Mouse (Mus musculus): ENCODE data around the gene Ube2o. TPM values are rescaled to one million over a fixed set of nuclear protein-coding genes. Genes with fewer than 3 reads are reported as not detected.
"Not testable (repeated sequence)": the region's sequence is repeated elsewhere in the genome, so short reads cannot be mapped to it uniquely, and the experiment has no call there.

The Ube2o gene
- polyA plus RNA-seq, 1 experiment from 2014 or later: 15.2 TPM

GRCm38 (mm10) chr11:116616438-116617118, 35.3 kb upstream of the Ube2o start:
- no peaks in the 10 kb centered on the region for H3K9me3 ChIP-seq (ENCODE audit: low read length)
- TF ChIP-seq CTCF (IDR thresholded peaks at IDR 0.05; ENCODE audit: low read depth) (no peak), EP300 (IDR thresholded peaks at IDR 0.05; ENCODE audit: low read depth) (0 out of 2 replicates have a peak, but pooled peaks have one; percentile 6)
- peaks cover 92% of the 10 kb centered on the region for H3K4me1 ChIP-seq (ENCODE audit: insufficient read depth)
- H3K27me3 ChIP-seq (ENCODE audit: insufficient read depth, low read length): no peaks in the 10 kb centered on the region
- peak overlapping the region; percentile 83 for H3K4me2 ChIP-seq (ENCODE audit: low read depth, low read length)
- H3K9ac ChIP-seq (replicated peaks): peak overlapping the region; percentile 56
- H3K36me3 ChIP-seq (replicated peaks; ENCODE audit: insufficient read depth, low read length): no peaks in the 10 kb centered on the region; the same call in none of the 2 replicates
- ATAC-seq (no peak; the same call in 1 of the 2 replicates), DNase-seq (peak; percentile 55)
- H3K27ac ChIP-seq (ENCODE audit: low read depth): peak overlapping the region; percentile 96
- H3K4me3 ChIP-seq (ENCODE audit: low read depth, low read length): peak overlapping the region; percentile 38
- 38% methylated on average over 10 of the region's 10 CpGs for WGBS (ENCODE audit: insufficient replicate concordance)

DNA sequence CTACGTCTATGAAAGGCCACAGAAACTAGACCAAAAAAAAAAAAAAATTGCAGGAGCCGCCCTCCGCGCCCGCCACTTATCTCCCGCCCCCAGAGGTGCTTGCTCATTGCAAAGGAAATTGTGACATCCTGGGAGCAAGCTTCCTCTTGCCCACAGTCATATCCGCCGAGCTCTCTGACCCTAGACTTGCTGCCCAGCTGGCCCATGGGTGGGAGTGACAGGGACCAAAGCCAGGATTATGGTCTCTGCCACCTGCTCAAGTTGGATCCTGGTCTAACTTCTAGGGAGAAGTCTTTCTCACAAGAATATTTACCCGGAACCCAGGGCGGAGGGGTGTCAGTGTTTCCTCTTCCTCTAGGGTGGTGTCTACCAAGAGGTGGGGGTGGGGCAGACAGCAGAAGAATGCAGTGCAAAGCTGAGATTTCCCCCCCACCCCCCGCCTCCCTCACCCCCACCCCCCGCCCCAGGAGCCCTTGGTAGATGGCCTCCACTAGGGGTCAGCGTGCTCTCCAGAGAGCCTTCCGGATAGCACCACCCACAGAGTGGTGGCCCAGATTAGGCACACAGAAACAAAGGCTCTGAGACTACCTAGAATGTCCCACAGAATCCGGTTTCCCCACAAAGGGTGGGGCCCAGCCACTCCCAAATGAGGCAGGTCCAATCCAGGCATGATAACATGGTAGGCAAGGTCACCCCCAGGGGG, 34.6 kb upstream of the Ube2o start:
- Histone ChIP-seq H3K9me3 (ENCODE audit: low read length) (no peaks in the 10 kb centered on the region), H3K4me2 (ENCODE audit: low read depth, low read length) (peak overlapping the region; percentile 83), H3K36me3 (replicated peaks; ENCODE audit: insufficient read depth, low read length) (no peaks in the 10 kb centered on the region; the same call in none of the 2 replicates), H3K4me3 (ENCODE audit: low read depth, low read length) (peak overlapping the region; percentile 38), H3K27ac (ENCODE audit: low read depth) (peak overlapping the region; percentile 96), H3K4me1 (ENCODE audit: insufficient read depth) (peaks cover 85% of the 10 kb centered on the region), H3K9ac (replicated peaks) (peak overlapping the region; percentile 56), H3K27me3 (ENCODE audit: insufficient read depth, low read length) (no peaks in the 10 kb centered on the region)
- peak; percentile 82 for ATAC-seq
- DNase-seq: peak; percentile 83
- peak; percentile 89 for TF ChIP-seq EP300 (IDR thresholded peaks at IDR 0.05; ENCODE audit: low read depth)
- TF ChIP-seq CTCF (IDR thresholded peaks at IDR 0.05; ENCODE audit: low read depth): peak; percentile 55
- 3% methylated on average over 13 of the region's 15 CpGs for WGBS (ENCODE audit: insufficient replicate concordance)

DNA sequence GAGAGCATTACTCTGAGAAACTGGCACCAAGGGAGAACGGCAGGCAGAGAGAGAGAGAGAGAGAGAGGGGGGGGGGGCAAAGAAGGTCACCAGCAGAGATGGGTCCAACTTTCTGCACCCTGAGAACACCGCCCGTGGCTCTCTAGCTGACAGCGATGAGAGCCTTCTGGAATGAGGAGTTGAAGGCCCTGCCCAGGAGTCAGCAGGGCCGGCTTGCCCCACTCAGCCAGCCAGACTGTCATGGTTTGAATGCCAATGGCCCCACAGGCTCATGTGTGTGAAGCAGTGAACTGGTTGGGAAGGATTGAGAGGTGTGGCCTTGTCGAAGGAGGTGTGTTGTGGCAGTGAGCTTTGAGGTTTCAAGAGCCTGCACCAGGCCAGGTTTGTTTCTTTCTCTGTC, 32.0 kb upstream of the Ube2o start:
- WGBS (ENCODE audit: insufficient replicate concordance): 93% methylated on average over 6 of the region's 6 CpGs
- DNase-seq (no peak), ATAC-seq (no peak)
- H3K9me3 ChIP-seq (ENCODE audit: low read length): no peaks in the 10 kb centered on the region
- H3K27ac ChIP-seq (ENCODE audit: low read depth): no peak overlapping the region
- H3K4me3 ChIP-seq (ENCODE audit: low read depth, low read length): no peak overlapping the region
- H3K4me1 ChIP-seq (ENCODE audit: insufficient read depth): peaks cover 66% of the 10 kb centered on the region
- peaks cover 12% of the 10 kb centered on the region for H3K36me3 ChIP-seq (replicated peaks; ENCODE audit: insufficient read depth, low read length)
- no peak overlapping the region for H3K9ac ChIP-seq (replicated peaks)
- no peak for TF ChIP-seq CTCF (IDR thresholded peaks at IDR 0.05; ENCODE audit: low read depth)
- no peak for TF ChIP-seq EP300 (IDR thresholded peaks at IDR 0.05; ENCODE audit: low read depth)
- no peaks in the 10 kb centered on the region for H3K27me3 ChIP-seq (ENCODE audit: insufficient read depth, low read length)
- no peak overlapping the region for H3K4me2 ChIP-seq (ENCODE audit: low read depth, low read length)

DNA sequence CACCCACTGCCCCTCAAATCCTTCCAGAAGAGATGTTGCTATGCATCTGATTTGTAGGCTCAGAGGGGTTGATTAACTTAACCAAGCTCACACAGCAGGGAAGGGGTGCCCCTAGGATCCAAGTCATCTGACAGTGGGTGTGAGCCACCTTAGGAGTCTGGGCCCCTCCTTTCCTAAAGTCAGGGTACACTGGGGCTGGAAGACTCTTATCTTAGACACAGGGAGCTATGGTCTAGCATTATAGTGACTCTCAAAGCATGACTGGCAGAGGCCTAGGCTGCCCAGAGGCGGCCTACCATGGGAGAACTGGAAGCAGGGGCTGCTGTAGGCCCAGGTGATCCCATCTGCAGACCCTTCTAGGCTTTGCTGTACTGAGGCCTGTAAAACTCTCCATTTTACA, 31.3 kb upstream of the Ube2o start:
- H3K27ac ChIP-seq (ENCODE audit: low read depth): no peak overlapping the region
- ATAC-seq: no peak
- 59% methylated on average over 1 of the region's 1 CpGs for WGBS (ENCODE audit: insufficient replicate concordance)

GRCm38 (mm10) chr11:116611883-116612282, 30.6 kb upstream of the Ube2o start:
- Histone ChIP-seq H3K4me3 (ENCODE audit: low read depth, low read length) (no peak overlapping the region), H3K9ac (replicated peaks) (no peak overlapping the region), H3K27me3 (ENCODE audit: insufficient read depth, low read length) (no peaks in the 10 kb centered on the region), H3K36me3 (replicated peaks; ENCODE audit: insufficient read depth, low read length) (peaks cover 24% of the 10 kb centered on the region), H3K4me1 (ENCODE audit: insufficient read depth) (peaks cover 53% of the 10 kb centered on the region), H3K27ac (ENCODE audit: low read depth) (peak overlapping the region; percentile 7; the same call in 1 of the 2 replicates), H3K4me2 (ENCODE audit: low read depth, low read length) (no peak overlapping the region), H3K9me3 (ENCODE audit: low read length) (no peaks in the 10 kb centered on the region)
- no peak for TF ChIP-seq CTCF (IDR thresholded peaks at IDR 0.05; ENCODE audit: low read depth)
- DNase-seq (no peak), ATAC-seq (no peak)
- WGBS (ENCODE audit: insufficient replicate concordance): 63% methylated on average over 9 of the region's 9 CpGs

More for the DNA sequence above, 31.3 kb upstream of the Ube2o start:
- no peak overlapping the region for H3K4me3 ChIP-seq (ENCODE audit: low read depth, low read length)
- DNase-seq: no peak
- peaks cover 59% of the 10 kb centered on the region for H3K4me1 ChIP-seq (ENCODE audit: insufficient read depth)
- no peaks in the 10 kb centered on the region for H3K27me3 ChIP-seq (ENCODE audit: insufficient read depth, low read length)
- H3K4me2 ChIP-seq (ENCODE audit: low read depth, low read length): no peak overlapping the region
- TF ChIP-seq CTCF (IDR thresholded peaks at IDR 0.05; ENCODE audit: low read depth): no peak
- TF ChIP-seq EP300 (IDR thresholded peaks at IDR 0.05; ENCODE audit: low read depth): no peak
- peaks cover 19% of the 10 kb centered on the region for H3K36me3 ChIP-seq (replicated peaks; ENCODE audit: insufficient read depth, low read length)
- H3K9me3 ChIP-seq (ENCODE audit: low read length): no peaks in the 10 kb centered on the region
- no peak overlapping the region for H3K9ac ChIP-seq (replicated peaks)

- ATAC-seq; H3K4me2 ChIP-seq (ENCODE audit: low read depth, low read length); DNase-seq; H3K9me3 ChIP-seq (ENCODE audit: low read length); H3K9ac ChIP-seq (replicated peaks); H3K27me3 ChIP-seq (ENCODE audit: insufficient read depth, low read length); H3K4me3 ChIP-seq (ENCODE audit: low read depth, low read length): not testable (repeated sequence)
- Histone ChIP-seq H3K4me1 (ENCODE audit: insufficient read depth) (peaks cover 46% of the 10 kb centered on the region), H3K27ac (ENCODE audit: low read depth) (peak overlapping the region; percentile 34; the same call in 1 of the 2 replicates), H3K36me3 (replicated peaks; ENCODE audit: insufficient read depth, low read length) (peaks cover 31% of the 10 kb centered on the region)
- 58% methylated on average over 9 of the region's 9 CpGs for WGBS (ENCODE audit: insufficient replicate concordance)
Measured at GRCm38 (mm10) chr11:116611168-116611567, 29.9 kb upstream of the Ube2o start.
